Mouse (Mus musculus): Measurements from ENCODE around the gene Slc11a2. TPM values are rescaled to one million over a fixed set of nuclear protein-coding genes. Genes with fewer than 3 reads are reported as not detected.

Gene Slc11a2
- 59.8 and 67.1 TPM in 2 replicates for total RNA-seq (2012; rRNA removed)

DNA sequence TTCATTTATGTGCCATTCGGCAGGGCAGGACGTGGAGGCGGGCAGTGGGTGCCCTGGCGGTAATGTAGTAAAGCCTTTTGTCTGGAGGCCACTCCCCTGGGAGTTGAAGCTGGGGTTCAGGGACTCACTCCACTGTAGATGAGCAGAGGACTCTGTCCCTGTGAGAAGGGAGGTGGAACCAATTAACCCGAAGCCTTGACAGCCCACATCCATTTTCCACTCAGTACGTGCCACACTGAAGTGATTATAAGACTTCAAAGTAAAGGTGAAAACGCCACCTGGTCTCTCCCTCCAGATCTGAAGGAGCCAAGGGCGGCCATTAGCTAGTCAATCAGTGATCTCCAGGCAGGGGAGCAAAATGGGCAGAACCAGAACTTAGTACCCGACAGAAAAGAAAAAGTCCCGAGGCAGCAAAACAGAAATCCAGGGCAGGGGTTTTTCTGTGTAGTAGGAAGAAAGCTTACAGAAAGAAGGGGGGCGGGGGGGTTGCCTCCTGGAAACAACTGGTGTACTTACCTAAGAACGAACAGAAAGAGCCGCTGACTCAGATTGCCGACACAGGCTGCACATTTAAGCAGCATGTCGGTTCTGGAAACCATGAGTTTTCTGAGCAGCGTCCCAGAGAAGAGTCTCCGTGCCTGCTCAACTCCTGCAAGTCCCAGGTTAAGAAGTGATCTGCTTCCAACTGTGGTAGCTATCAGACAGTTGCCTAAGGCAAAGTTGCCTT is at the start of gene Slc11a2:
Slc11a2 (minus strand) TSS at position 677 of the 727 bp plus-strand sequence.
- Histone ChIP-seq H3K27ac (ENCODE audit: insufficient read depth, low read depth, low read length, poor library complexity, severe bottlenecking) (no peak within 1 kb of the TSS), H3K36me3 (ENCODE audit: control insufficient read depth, insufficient read depth, low read length, poor library complexity, severe bottlenecking) (no peaks in the 10 kb centered on the region), H3K4me3 (ENCODE audit: insufficient read depth in 1 of 2, low read depth in 1 of 2, low read length in 2 of 2, poor library complexity in 1 of 2, severe bottlenecking in 1 of 2) (0 out of 4 replicates have a peak within 1 kb of the TSS, but pooled peaks of 1 of the 2 experiments have one; percentile 14), H3K9ac (ENCODE audit: insufficient read depth, low read depth, low read length, poor library complexity, severe bottlenecking) (no peak within 1 kb of the TSS), H3K9me3 (ENCODE audit: control insufficient read depth, insufficient read depth, low read depth, low read length) (no peaks in the 10 kb centered on the region), H3K4me1 (ENCODE audit: control insufficient read depth in 2 of 2, insufficient read depth in 2 of 2, low read length in 2 of 2, poor library complexity in 1 of 2) (peaks cover 2 to 8% of the 10 kb centered on the region in 2 experiments)
- TF ChIP-seq HCFC1 (IDR thresholded peaks at IDR 0.05; ENCODE audit: borderline replicate concordance, insufficient read depth, low read length) (no peak), CHD2 (IDR thresholded peaks at IDR 0.05; ENCODE audit: low read depth, low read length) (no peak), MAFK (IDR thresholded peaks at IDR 0.05; ENCODE audit: insufficient read depth, low read depth, low read length) (no peak), ZC3H11A (IDR thresholded peaks at IDR 0.05; ENCODE audit: borderline replicate concordance, low read depth, low read length) (no peak)
- in situ Hi-C loops (cut with MboI; ENCODE audit: low sequenced_read_pairs in 2 of 2, unreplicated experiment in 2 of 2): no loop called here
- no peak for DNase-seq (ENCODE audit: low read depth, low spot score)

DNA sequence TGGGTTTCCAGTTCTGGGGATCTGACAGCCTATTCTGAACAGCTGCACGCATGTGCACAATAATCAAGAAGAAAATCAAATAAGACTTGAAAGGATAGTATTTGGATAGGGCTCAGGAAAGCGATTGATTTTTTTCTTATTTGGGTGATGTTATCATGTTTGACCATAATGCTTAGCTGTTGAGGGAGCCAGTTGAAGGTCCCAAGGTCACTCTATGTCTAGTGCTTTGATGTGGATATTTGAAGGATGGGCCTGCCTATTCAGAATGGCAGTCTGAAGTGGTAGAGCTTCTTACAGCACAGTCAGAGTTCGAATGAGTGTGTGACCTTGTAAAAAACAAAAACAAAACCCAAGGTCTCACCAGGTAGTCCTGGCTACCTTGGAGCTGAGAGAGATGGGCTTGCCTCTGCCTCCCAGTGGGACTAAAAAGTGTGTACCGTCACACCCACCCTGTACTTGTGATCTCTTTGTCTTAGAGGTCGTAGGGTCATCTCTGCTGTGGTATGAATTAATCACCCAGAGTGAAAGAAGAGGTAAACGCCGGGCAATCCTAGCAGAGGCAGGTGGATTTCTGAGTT is 49.1 kb upstream of the Slc11a2 start:
- DNase-seq (ENCODE audit: low read depth, low spot score): peak; percentile 80
- Histone ChIP-seq H3K4me1 (ENCODE audit: control insufficient read depth in 2 of 2, insufficient read depth in 2 of 2, low read length in 2 of 2, poor library complexity in 1 of 2) (peaks cover 0 to 33% of the 10 kb centered on the region in 2 experiments), H3K9me3 (ENCODE audit: control insufficient read depth, insufficient read depth, low read depth, low read length) (no peaks in the 10 kb centered on the region), H3K4me3 (ENCODE audit: insufficient read depth in 1 of 2, low read depth in 1 of 2, low read length in 2 of 2, poor library complexity in 1 of 2, severe bottlenecking in 1 of 2) (no peak overlapping the region), H3K9ac (ENCODE audit: insufficient read depth, low read depth, low read length, poor library complexity, severe bottlenecking) (no peak overlapping the region), H3K27ac (ENCODE audit: insufficient read depth, low read depth, low read length, poor library complexity, severe bottlenecking) (peak overlapping the region; percentile 47), H3K36me3 (ENCODE audit: control insufficient read depth, insufficient read depth, low read length, poor library complexity, severe bottlenecking) (no peaks in the 10 kb centered on the region)
- TF ChIP-seq MAFK (IDR thresholded peaks at IDR 0.05; ENCODE audit: insufficient read depth, low read depth, low read length) (no peak), ZNF384 (IDR thresholded peaks at IDR 0.05; ENCODE audit: low read depth, low read length) (0 out of 2 replicates have a peak, but pooled peaks have one; percentile 46), ZC3H11A (IDR thresholded peaks at IDR 0.05; ENCODE audit: borderline replicate concordance, low read depth, low read length) (no peak), CHD2 (IDR thresholded peaks at IDR 0.05; ENCODE audit: low read depth, low read length) (no peak)
- in situ Hi-C loops (cut with MboI; ENCODE audit: low sequenced_read_pairs in 2 of 2, unreplicated experiment in 2 of 2): no loop called here

DNA sequence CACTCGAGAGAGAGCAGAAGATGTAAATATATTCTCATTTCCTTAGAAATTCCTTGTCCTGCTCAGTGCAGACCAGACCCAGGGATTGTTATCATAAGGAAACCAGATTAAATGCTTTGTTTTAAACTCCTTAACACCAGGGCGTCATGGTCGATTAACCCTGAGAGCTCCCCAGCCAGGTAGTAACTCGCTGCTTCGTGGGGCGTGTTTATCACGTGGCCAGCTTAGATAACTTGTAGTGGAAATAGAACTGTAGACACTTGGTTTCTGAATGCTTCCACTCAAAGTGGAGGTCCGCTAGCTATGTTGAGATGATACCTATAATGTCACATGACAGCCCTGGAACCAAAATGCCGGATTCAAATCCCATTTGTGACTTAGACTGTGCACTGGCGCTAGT is 45.2 kb upstream of the Slc11a2 start:
- no peak for TF ChIP-seq MAFK (IDR thresholded peaks at IDR 0.05; ENCODE audit: insufficient read depth, low read depth, low read length)
- TF ChIP-seq ZC3H11A (IDR thresholded peaks at IDR 0.05; ENCODE audit: borderline replicate concordance, low read depth, low read length): no peak
- no peak for TF ChIP-seq ZNF384 (IDR thresholded peaks at IDR 0.05; ENCODE audit: low read depth, low read length)
- no peak for TF ChIP-seq CHD2 (IDR thresholded peaks at IDR 0.05; ENCODE audit: low read depth, low read length)
- no peak for TF ChIP-seq HCFC1 (IDR thresholded peaks at IDR 0.05; ENCODE audit: borderline replicate concordance, insufficient read depth, low read length)
- Histone ChIP-seq H3K9me3 (ENCODE audit: control insufficient read depth, insufficient read depth, low read depth, low read length) (no peaks in the 10 kb centered on the region), H3K4me3 (ENCODE audit: insufficient read depth in 1 of 2, low read depth in 1 of 2, low read length in 2 of 2, poor library complexity in 1 of 2, severe bottlenecking in 1 of 2) (no peak overlapping the region), H3K27ac (ENCODE audit: insufficient read depth, low read depth, low read length, poor library complexity, severe bottlenecking) (no peak overlapping the region), H3K9ac (ENCODE audit: insufficient read depth, low read depth, low read length, poor library complexity, severe bottlenecking) (no peak overlapping the region), H3K4me1 (ENCODE audit: control insufficient read depth in 2 of 2, insufficient read depth in 2 of 2, low read length in 2 of 2, poor library complexity in 1 of 2) (peaks cover 0 to 15% of the 10 kb centered on the region in 2 experiments; a peak in 3 of 4 replicates), H3K36me3 (ENCODE audit: control insufficient read depth, insufficient read depth, low read length, poor library complexity, severe bottlenecking) (no peaks in the 10 kb centered on the region)
- DNase-seq (ENCODE audit: low read depth, low spot score): no peak
- in situ Hi-C loops (cut with MboI; ENCODE audit: low sequenced_read_pairs in 2 of 2, unreplicated experiment in 2 of 2): no loop called here

DNA sequence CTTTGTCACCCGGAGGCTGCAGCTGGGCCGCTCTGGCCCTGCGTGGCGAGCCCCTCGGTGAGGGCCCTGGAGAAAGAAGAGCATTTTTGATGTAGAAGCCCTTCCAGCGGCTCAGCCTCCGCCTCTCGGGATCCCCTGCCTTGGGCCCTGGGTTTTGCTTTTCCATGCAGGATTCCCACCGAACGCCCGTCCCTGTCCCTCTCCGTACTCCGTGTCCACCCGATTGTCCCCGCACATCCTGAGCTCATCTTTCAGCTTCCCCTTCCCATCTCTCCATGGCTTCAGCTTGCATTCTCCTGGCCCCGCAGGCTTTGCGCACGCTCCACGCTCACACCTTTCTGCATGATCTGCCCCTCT is 44.3 kb upstream of the Slc11a2 start:
- H3K4me3 ChIP-seq (ENCODE audit: insufficient read depth in 1 of 2, low read depth in 1 of 2, low read length in 2 of 2, poor library complexity in 1 of 2, severe bottlenecking in 1 of 2): peak overlapping the region; percentile 84 to 89
- H3K9me3 ChIP-seq (ENCODE audit: control insufficient read depth, insufficient read depth, low read depth, low read length): no peaks in the 10 kb centered on the region
- H3K9ac ChIP-seq (ENCODE audit: insufficient read depth, low read depth, low read length, poor library complexity, severe bottlenecking): peak overlapping the region; percentile 84
- H3K27ac ChIP-seq (ENCODE audit: insufficient read depth, low read depth, low read length, poor library complexity, severe bottlenecking): no peak overlapping the region
- DNase-seq (ENCODE audit: low read depth, low spot score): no peak
- H3K4me1 ChIP-seq (ENCODE audit: control insufficient read depth in 2 of 2, insufficient read depth in 2 of 2, low read length in 2 of 2, poor library complexity in 1 of 2): peaks cover 0 to 10% of the 10 kb centered on the region in 2 experiments; a peak in 2 of 4 replicates
- no peak for TF ChIP-seq CHD2 (IDR thresholded peaks at IDR 0.05; ENCODE audit: low read depth, low read length)
- TF ChIP-seq HCFC1 (IDR thresholded peaks at IDR 0.05; ENCODE audit: borderline replicate concordance, insufficient read depth, low read length): no peak
- TF ChIP-seq ZNF384 (IDR thresholded peaks at IDR 0.05; ENCODE audit: low read depth, low read length): no peak
- TF ChIP-seq ZC3H11A (IDR thresholded peaks at IDR 0.05; ENCODE audit: borderline replicate concordance, low read depth, low read length): no peak
- no peak for TF ChIP-seq MAFK (IDR thresholded peaks at IDR 0.05; ENCODE audit: insufficient read depth, low read depth, low read length)
- no peaks in the 10 kb centered on the region for H3K36me3 ChIP-seq (ENCODE audit: control insufficient read depth, insufficient read depth, low read length, poor library complexity, severe bottlenecking)
- in situ Hi-C loops (cut with MboI; ENCODE audit: low sequenced_read_pairs in 2 of 2, unreplicated experiment in 2 of 2): no loop called here
